Mouse (Mus musculus) adrenal gland (tissue): Measurements from ENCODE around the gene Atp5c1.

Source experiments
- intact Hi-C: fragments of 180-260 bp; cut with DNase I; formaldehyde crosslinking; loops from one replicate; pipeline ENCODE4 v1.15.1; 2025
- long read RNA-seq, 2 experiments: library from polyadenylated mRNA; unstranded; transcript quantifications; one replicate each; pipeline ENCODE4 v2.0.0; 2020; ENCODE audit warnings: borderline replicate concordance in 1 of 2; ENCODE audit not compliant: insufficient replicate concordance in 1 of 2

The Atp5c1 gene
- long read RNA-seq, experiment 1, transcript Atp5c1-201 (9 exons, 1,060 nt), result minor isoform, 22 of 523 reads
- long read RNA-seq, experiment 1, transcript Atp5c1-203 (10 exons, 1,166 nt), result major isoform, 467 of 523 reads
- long read RNA-seq, experiment 1, partial matches to known transcripts, result 19 of 523 reads
- long read RNA-seq, experiment 1, other reads (novel, unspliced or antisense), result 15 of 523 reads
- long read RNA-seq, experiment 2, transcript Atp5c1-201 (9 exons, 1,060 nt), result minor isoform, 29 of 512 reads
- long read RNA-seq, experiment 2, transcript Atp5c1-203 (10 exons, 1,166 nt), result major isoform, 459 of 512 reads
- long read RNA-seq, experiment 2, partial matches to known transcripts, result 12 of 512 reads
- long read RNA-seq, experiment 2, other reads (novel, unspliced or antisense), result 12 of 512 reads

GRCm38 (mm10) chr2:10080310-10081010 is at the start of gene Atp5c1, which contains the start of gene Kin:
Atp5c1 (minus strand) TSS chr2:10080510.
Kin (plus strand) TSS chr2:10080593.
- intact Hi-C loops, result no loop called here

- intact Hi-C loops, result no loop called here
These were observed 48.3 kb upstream of the Atp5c1 start for GRCm38 (mm10) chr2:10128571-10128970.

- intact Hi-C loops, result no loop called here
These were observed 47.2 kb upstream of the Atp5c1 start for GRCm38 (mm10) chr2:10127471-10127870.

DNA sequence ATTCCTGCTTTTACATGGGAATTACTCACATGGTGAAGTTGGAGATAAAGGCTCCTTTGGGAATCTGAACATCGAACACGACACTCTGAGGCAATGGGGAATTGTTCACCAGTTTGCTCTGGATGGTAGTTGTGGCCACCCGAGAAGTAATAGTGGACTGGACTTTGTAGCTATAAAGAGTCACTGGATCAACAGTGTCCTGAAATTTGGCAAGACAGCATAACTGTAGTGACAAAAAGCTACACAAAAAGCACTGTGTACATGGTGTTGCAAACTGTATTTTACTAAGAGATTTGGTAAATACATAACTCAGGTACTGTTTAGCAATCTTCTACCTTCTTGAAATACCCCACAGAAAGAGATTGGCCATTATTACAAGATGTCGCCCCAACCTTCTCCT is 45.8 kb upstream of the Atp5c1 start:
- intact Hi-C loops, result no loop called here

GRCm38 (mm10) chr2:10121826-10122225 is 41.5 kb upstream of the Atp5c1 start:
- intact Hi-C loops, result no loop called here

DNA sequence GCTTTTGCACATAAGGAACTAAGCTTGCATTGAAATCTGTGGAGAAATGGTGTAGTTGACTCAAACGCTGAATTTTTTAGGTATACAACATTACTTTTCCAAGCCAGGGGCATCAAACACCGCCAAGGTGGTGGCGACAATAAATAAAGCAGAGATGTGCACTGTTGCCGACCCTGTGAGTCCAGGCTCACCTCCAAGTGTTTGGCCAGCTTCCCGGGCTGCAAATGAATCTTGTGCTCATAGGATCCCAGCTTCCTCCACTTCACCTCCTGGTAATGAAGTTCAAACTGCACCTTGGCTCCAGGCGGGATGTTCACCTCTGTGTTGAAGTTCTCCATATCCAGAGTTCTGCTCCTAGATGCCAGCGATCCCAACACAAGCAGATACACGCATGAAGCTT is 39.0 kb upstream of the Atp5c1 start:
- intact Hi-C loops, result no loop called here

GRCm38 (mm10) chr2:10118751-10119150 is 38.4 kb upstream of the Atp5c1 start:
- intact Hi-C loops, result no loop called here

- intact Hi-C loops, result no loop called here
These were observed 28.4 kb upstream of the Atp5c1 start for GRCm38 (mm10) chr2:10108535-10109189.

DNA sequence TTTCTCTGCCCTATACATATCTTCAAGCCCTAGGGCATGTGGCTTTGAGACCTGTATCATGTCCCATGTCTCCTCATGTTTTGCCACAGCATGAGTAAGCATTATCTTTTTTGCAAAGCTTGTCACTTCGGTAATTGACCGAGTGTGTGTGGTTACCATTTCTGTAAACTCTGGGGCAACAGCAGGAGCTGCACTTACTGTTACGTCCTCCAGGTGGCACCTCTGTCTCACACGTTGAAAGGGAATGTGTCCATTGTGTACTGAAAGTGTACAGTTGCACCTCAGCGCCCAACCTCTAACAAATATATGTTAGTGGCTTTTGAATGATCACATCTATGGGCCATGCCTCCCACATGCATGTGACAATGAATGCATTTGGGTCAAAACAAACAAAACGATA is 20.9 kb upstream of the Atp5c1 start:
- intact Hi-C loops, result loop anchor here (1.0 to 5.0 kb wide), 2 partner anchors 41 to 187 kb away; no protein-coding TSS in a partner anchor

DNA sequence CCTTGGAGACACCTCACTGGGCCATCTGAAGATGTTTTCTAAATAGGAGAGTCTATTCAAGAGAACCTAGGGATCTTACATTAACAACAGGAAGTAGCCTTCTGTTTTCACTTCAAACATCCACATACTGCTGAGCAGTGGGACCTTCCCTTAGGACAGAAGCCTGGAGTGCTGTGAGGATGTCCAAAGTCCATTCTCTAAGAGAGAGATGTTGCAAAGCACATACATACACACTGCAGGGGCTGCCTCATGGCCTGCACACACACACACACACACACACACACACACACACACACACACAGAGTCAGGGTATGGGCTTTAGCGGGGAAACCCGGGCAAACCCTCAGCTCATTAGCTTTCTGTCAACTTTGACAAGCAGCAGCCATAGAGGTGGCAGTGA is 20.2 kb upstream of the Atp5c1 start:
- intact Hi-C loops, result loop anchor here (5.0 kb wide), 1 partner anchor 42 kb away; no protein-coding TSS in a partner anchor

DNA sequence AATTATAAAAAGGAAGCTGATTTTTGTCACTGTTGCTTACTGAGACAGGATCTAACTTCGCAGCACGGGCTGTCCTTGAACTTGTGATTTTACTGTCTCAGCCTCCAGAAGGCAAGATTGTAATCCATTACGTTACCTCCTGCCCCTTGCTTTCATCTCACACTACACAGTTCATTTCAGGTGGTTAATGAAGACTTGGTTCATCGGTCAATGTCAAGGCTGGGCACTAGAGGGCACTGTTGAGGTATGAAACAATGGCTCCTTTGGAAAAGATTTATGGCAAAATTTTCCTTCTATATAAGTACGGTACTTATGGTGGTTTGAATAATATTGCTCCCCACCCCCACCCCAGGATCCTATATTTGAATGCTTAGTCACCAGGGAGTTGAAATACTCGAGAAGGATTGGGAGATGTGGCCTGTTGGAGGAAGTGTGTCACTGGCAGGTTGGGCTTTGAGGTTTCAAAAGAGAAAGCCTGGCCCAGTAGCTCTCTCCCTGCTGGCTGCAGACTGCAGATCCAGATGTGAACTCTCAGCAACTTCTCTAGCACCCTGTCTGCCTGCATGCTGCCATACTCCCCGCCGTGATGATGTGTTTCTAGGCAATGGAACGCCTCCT is 18.4 kb upstream of the Atp5c1 start:
- intact Hi-C loops, result no loop called here

DNA sequence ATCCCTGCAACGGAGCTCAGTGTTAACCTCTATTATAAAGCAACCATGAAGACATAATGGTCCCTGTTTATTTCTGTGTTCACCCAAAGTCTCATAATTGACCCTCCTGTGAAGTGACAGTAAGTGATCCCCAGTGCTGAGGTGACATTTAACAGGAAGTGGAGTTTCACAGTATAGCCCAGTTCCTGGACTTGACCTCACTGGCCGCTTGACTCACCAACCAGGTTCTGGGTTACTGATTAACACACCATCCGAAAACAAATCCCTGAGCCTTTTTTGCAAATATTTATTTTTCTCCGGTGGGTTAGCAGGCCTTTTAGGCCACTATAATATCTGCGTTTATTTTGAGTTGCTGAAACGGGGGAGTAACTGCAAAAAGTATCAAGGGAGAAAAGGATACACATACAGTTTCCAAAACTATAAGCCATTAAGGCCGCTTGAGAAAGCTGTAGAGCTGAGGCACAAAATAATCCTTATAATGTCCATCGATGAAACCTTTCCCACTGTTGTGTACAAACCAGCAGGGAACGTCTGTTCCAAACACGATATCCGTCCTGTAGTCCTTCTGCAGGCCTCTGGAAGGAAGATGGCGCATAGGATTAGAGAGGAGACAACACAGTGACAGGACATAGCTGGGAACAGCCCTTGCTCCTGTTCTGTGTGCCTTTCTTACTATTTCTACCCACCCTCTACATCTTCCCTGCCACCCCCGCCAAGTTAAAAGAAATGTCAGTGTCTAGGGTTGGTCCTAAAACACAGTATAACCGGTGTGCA is 14.2 kb upstream of the Atp5c1 start:
- intact Hi-C loops, result no loop called here

GRCm38 (mm10) chr2:10087256-10087850 is 7.0 kb upstream of the Atp5c1 start:
- intact Hi-C loops, result loop anchor here (5.0 kb wide), 1 partner anchor 40 kb away; the partner anchor contains the start of gene Taf3

- intact Hi-C loops, result no loop called here
These were observed 2.4 kb upstream of the Atp5c1 start for GRCm38 (mm10) chr2:10082737-10083136.

DNA sequence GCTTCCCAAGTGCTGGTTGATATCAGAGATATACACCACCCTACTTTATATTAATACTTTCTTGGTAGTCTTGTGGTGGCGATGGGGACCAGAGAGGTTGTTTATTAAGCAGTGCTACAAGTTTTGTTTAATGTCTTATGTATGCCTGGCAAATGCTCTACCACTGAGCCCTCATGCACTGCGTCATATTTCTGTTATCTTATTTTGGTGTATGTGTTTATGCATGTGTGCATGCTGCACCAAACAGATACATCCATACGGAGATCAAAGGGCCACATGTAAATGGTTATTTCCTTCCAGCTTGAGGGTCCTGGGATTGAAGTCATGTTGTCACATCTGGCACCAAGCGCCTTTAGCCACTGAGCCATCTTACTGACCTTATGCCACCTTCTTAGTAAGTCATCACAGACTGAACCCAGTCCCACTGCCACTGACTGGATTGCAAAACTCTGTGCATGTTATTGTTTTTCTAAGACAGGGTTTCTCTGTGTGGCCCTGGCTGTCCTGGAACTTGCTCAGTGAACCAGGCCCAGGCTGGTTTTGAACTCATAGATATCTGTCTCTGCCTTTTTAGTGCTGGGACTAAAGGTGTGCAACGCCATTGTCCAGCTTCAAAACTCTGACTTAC is 1.3 kb upstream of the Atp5c1 start:
- intact Hi-C loops, result no loop called here

- intact Hi-C loops, result no loop called here
These were observed 483 bp downstream of the Atp5c1 start for GRCm38 (mm10) chr2:10079745-10080309.

DNA sequence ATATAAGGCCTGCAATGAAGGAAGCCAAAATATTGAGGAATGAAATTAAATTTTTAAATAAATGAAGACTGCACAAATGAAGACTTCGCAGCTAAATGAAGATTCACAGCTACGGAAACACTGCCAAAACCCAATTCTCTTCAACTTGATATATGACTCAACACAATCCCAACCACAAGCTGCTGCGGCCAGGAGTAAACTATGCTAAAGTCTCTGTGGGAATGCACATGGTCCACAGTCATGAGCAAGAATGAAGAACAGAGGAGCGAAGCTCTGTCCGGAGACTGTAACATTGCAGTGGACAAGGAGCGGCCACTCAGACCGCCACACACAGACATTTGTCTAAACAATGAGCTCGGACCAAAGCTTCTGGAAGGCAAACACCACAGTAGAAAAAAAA is 3.6 kb downstream of the Atp5c1 start:
- intact Hi-C loops, result no loop called here

DNA sequence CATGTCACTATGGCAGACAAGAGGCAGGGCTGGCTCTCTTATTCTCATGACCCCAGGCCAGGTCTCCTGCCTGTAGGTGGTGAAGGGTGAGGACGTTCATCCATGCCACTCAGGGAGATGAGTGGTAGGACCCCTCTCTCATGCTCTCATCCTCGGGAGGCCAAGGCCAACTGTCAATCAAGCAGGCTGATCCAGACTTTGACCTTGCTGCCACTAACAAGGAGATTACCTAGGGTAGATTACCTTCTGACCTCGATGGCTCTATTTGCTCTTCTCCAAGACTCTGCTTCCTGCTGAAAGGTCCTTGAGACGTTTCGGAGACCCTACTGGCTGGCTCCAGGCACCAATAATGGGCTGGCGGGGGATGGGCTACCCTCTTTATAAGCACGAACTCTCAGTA is 5.8 kb downstream of the Atp5c1 start:
- intact Hi-C loops, result no loop called here

- intact Hi-C loops, result no loop called here
These were observed 8.6 kb downstream of the Atp5c1 start for GRCm38 (mm10) chr2:10071751-10072150.
